Mouse (Mus musculus) heart, embryonic 16.5 days (tissue): ENCODE data around the gene Sun2. TPM values are rescaled to one million over a fixed set of nuclear protein-coding genes. Genes with fewer than 3 reads are reported as not detected.

Experiments used
- ATAC-seq: fragments of 200-750 bp; cut with Nextera tagmentation; replicated peaks from 2 replicates; pipeline ENCODE4 v1.8.0; 2017; ENCODE audit warnings: moderate number of reproducible peaks; ENCODE audit not compliant: insufficient read depth, low FRiP score; ENCODE audit errors: extremely low read depth
- H3K27ac ChIP-seq: fragments of 300-500 bp; sonication (generic); 2 replicates; pipeline ENCODE4 v1.5.1; 2014; ENCODE audit warnings: mild to moderate bottlenecking, low read length, control low read depth, moderate library complexity
- H3K27me3 ChIP-seq: fragments of 300-500 bp; sonication (generic); 2 replicates; pipeline ENCODE4 v1.6.1; 2014; ENCODE audit warnings: low read length, mixed read lengths; ENCODE audit not compliant: control insufficient read depth, insufficient read depth
- H3K36me3 ChIP-seq: fragments of 300-500 bp; sonication (generic); 2 replicates; pipeline ENCODE4 v1.6.1; 2014; ENCODE audit not compliant: control insufficient read depth, insufficient read depth
- H3K4me1 ChIP-seq: fragments of 300-500 bp; sonication (generic); 2 replicates; pipeline ENCODE4 v1.6.1; 2014; ENCODE audit warnings: low read length, mixed read lengths; ENCODE audit not compliant: control insufficient read depth, insufficient read depth
- H3K4me2 ChIP-seq: fragments of 300-500 bp; sonication (generic); 2 replicates; pipeline ENCODE4 v1.6.1; 2014; ENCODE audit warnings: low read depth, mild to moderate bottlenecking, control low read depth, low read length
- H3K4me3 ChIP-seq: fragments of 300-500 bp; sonication (generic); 2 replicates; pipeline ENCODE4 v1.5.1; 2014; ENCODE audit warnings: mild to moderate bottlenecking, control low read depth, low read length
- H3K9ac ChIP-seq: fragments of 300-500 bp; sonication (generic); 2 replicates; pipeline ENCODE4 v1.6.1; 2014; ENCODE audit warnings: low read length, control low read depth
- H3K9me3 ChIP-seq: fragments of 300-500 bp; sonication (generic); replicated peaks from 2 replicates; pipeline ENCODE4 v1.6.1; 2016; ENCODE audit warnings: low read length; ENCODE audit not compliant: control insufficient read depth
- WGBS: fragments of 180-500 bp; shearing (Covaris S2); extraction: QIAGEN DNeasy Blood & Tissue Kit; methylation state at CpG from one replicate; pipeline ENCODE4 v1.1.7; 2014; 5-methylcytosine and 5-hydroxymethylcytosine counted together
- polyA plus RNA-seq: library from polyadenylated mRNA; unstranded; fragments of >200 nt; fragmentation: Nextera tagmentation; extraction: Ambion mirVana; gene quantifications from 2 replicates; pipeline ENCODE4 v1.2.1, GENCODE M21; 2015

The Sun2 gene
- polyA plus RNA-seq, 1 experiment from 2014 or later: 7.9 TPM

DNA sequence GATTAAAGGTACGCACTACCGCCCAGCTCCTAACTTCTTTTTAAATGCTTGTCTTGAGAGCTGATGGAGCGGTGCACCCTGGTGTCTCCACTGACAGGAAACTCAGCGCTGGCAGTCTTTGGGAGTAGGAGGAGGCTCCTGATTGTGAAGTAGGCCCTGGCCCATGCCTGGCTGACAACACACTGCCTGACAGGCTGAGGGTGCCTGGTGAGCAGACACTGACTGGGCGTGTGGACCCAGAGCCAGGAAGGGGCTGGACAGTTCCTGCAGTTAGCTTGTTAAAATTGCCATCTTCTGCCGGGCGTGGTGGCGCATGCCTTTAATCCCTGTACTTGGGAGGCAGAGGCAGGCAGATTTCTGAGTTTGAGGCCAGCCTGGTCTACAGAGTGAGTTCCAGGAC is 7.9 kb upstream of the Sun2 start:
- WGBS: 81% methylated on average over 8 of the region's 8 CpGs
- no peak for ATAC-seq
- H3K27ac ChIP-seq: no peak overlapping the region

DNA sequence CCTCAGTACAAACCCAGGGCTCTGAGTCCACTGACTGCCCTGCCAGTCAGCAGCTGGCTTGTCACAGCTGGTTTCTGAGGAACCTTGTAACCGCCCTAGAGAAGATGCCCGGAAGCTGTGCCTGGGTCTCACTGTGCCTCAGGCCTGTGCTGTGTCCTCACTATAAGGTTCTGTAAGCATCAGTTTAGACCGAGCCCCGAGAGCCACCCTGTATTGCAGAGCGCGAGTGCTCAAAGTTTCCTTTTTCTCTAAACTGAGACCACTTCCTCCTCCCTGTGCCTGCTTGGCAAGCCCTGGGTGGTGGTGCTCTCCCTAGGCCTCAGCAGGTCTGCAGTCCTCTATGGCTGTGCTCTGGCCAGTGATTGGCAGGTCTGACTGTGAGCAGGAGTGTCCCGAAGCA is 6.8 kb upstream of the Sun2 start:
- 85% methylated on average over 7 of the region's 7 CpGs for WGBS
- Histone ChIP-seq H3K27ac (no peak overlapping the region), H3K4me2 (no peak overlapping the region), H3K9ac (no peak overlapping the region), H3K4me3 (no peak overlapping the region), H3K4me1 (no peaks in the 10 kb centered on the region), H3K36me3 (no peaks in the 10 kb centered on the region), H3K9me3 (no peaks in the 10 kb centered on the region), H3K27me3 (no peaks in the 10 kb centered on the region)
- ATAC-seq: no peak

More for the DNA sequence above, 7.9 kb upstream of the Sun2 start:
- Histone ChIP-seq H3K9ac (no peak overlapping the region), H3K27me3 (no peaks in the 10 kb centered on the region), H3K4me2 (no peak overlapping the region), H3K4me1 (no peaks in the 10 kb centered on the region), H3K36me3 (no peaks in the 10 kb centered on the region), H3K4me3 (no peak overlapping the region), H3K9me3 (no peaks in the 10 kb centered on the region)

DNA sequence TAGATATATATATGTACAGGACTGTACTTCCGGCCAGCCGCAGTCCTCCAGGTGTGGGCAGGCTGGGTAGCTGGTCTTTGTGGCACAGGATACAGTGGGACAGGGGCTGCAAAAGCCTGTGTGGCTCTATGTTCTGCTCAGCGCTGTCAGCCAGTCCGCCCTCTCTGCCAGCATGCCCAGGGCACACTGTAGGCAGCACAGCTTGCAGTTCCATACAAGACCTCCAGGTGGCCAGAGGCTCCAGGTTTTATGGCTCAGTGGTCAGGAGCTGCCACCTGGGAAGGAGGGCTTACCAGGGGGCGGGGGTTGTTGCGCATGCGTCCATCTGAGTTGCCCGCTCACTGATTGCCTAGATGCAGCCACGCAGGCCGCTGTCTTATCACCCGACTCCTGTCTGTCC is 5.7 kb upstream of the Sun2 start:
- Histone ChIP-seq H3K27me3 (no peaks in the 10 kb centered on the region), H3K9ac (no peak overlapping the region), H3K4me3 (no peak overlapping the region), H3K36me3 (no peaks in the 10 kb centered on the region), H3K4me1 (peaks cover 2% of the 10 kb centered on the region; the same call in 1 of the 2 replicates), H3K9me3 (no peaks in the 10 kb centered on the region), H3K4me2 (no peak overlapping the region), H3K27ac (no peak overlapping the region)
- 53% methylated on average over 11 of the region's 11 CpGs for WGBS
- no peak for ATAC-seq

DNA sequence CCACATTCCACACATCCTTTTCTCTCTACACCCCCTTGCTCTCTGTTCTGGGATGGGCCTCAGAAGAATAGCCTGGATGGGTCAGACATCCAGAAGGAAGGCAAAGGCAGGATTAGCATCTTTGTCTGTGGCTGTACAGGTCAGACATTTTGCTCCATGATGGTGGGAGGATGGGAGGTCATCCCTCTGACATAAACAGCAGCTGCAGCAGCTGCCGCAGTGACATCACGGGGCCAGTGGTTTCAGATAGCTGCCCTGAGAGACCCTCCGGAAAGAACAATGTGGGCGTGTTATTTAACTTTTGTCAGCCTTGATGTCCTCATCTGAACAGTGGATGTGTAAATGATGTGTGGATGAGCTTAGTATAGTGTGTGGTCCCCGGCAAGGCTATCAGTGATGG is 3.5 kb upstream of the Sun2 start:
- ATAC-seq: no peak
- Histone ChIP-seq H3K27me3 (no peaks in the 10 kb centered on the region), H3K9ac (no peak overlapping the region), H3K4me2 (no peak overlapping the region), H3K27ac (no peak overlapping the region), H3K36me3 (no peaks in the 10 kb centered on the region), H3K9me3 (no peaks in the 10 kb centered on the region), H3K4me3 (no peak overlapping the region), H3K4me1 (peaks cover 12% of the 10 kb centered on the region)
- 77% methylated on average over 5 of the region's 5 CpGs for WGBS

DNA sequence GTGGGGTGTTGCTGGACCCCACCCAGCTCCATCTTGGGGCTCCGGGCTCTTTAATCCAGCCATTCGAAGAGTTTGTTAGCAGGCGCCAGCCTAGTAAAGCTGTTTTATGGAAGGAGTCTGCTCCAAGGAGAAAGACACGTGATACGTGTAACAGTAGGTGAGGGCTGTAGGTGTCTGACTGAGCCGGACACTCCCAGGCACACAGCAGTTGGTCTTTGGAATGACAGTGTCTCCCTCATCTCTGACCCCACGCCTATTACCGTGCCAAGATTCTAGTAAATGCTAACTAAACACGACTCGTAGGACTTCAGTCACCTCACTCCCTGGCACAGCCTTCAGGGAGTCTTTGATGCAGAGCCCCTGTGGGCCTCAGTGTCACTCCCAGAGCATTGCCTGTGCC is 3.0 kb upstream of the Sun2 start:
- Histone ChIP-seq H3K9ac (no peak overlapping the region), H3K4me1 (peaks cover 17% of the 10 kb centered on the region), H3K9me3 (no peaks in the 10 kb centered on the region), H3K4me2 (no peak overlapping the region), H3K36me3 (no peaks in the 10 kb centered on the region), H3K27me3 (no peaks in the 10 kb centered on the region), H3K4me3 (no peak overlapping the region), H3K27ac (no peak overlapping the region)
- no peak for ATAC-seq
- WGBS: 83% methylated on average over 10 of the region's 10 CpGs

DNA sequence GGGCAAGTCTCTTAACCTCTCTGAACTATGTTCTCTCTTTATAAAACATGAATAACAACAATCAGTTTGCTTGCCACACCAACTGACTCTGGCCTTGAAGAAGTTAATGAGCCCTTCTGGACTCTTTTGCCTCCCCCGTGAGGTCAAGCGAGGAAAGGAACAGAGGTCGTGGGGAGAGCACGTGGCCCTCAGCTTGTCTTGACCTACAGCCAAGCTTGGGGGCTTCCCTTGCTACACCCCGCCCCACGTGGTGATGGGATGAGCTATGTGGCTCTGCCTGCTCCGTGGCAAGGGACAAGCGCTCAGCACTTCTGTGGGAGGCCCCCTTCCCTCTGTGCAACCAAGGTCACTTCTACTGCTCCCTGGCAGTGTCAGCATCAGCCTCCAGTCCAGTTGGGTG is 2.4 kb upstream of the Sun2 start:
- no peaks in the 10 kb centered on the region for H3K27me3 ChIP-seq
- H3K4me2 ChIP-seq: no peak overlapping the region
- H3K36me3 ChIP-seq: no peaks in the 10 kb centered on the region
- peaks cover 23% of the 10 kb centered on the region for H3K4me1 ChIP-seq
- ATAC-seq: no peak
- H3K4me3 ChIP-seq: no peak overlapping the region
- no peak overlapping the region for H3K27ac ChIP-seq
- H3K9ac ChIP-seq: no peak overlapping the region
- WGBS: 63% methylated on average over 8 of the region's 8 CpGs
- no peaks in the 10 kb centered on the region for H3K9me3 ChIP-seq

DNA sequence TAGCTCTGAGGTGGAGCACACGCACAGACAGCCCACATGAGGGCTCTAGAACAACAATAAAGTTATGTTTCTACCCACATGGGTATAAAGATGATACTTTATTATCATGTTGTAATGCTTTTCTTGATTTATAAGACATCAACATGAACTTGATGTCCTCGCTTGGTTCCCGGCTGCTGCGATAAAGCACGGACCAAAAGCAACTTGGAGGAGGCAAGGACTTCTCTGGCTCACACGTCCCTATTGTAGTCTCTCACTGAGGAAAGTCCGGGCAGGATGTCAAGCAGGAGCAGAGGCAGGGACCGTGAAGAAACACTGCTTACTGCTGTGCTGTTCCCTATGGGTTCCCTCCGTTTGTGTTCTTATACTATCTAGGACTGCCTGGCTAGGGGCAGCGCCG is 1.7 kb upstream of the Sun2 start:
- H3K27ac ChIP-seq: no peak overlapping the region
- H3K4me1 ChIP-seq: peaks cover 30% of the 10 kb centered on the region

DNA sequence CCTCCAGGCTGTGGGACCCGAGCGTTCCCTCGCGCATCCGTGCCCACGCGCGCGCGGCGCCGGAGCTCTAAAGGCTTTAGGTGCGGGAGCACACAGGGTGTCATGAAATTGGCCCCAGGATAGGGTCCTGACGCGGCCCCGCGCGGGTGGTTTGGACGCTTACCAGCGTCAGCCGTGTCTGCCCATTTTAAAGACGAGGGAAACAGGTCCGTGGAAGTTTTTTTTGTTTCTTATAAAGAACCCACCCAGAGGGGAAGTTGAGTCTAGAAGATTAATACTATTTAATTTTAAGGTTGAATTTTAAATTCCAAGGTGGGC is 329 bp upstream of the Sun2 start:
- Histone ChIP-seq H3K27ac (peak overlapping the region; percentile 8; the same call in 1 of the 2 replicates), H3K4me1 (peaks cover 34% of the 10 kb centered on the region), H3K27me3 (no peaks in the 10 kb centered on the region), H3K9me3 (no peaks in the 10 kb centered on the region), H3K4me2 (peak overlapping the region; percentile 80), H3K9ac (peak overlapping the region; percentile 82), H3K36me3 (peaks cover 9% of the 10 kb centered on the region), H3K4me3 (peak overlapping the region; percentile 69)
- WGBS: 0% methylated on average over 23 of the region's 23 CpGs
- ATAC-seq: peak; percentile 4; the same call in 1 of the 2 replicates

More for the DNA sequence above, 1.7 kb upstream of the Sun2 start:
- H3K9me3 ChIP-seq: no peaks in the 10 kb centered on the region
- no peak overlapping the region for H3K4me3 ChIP-seq
- ATAC-seq: no peak
- no peak overlapping the region for H3K9ac ChIP-seq
- no peak overlapping the region for H3K4me2 ChIP-seq
- 0 out of 2 replicates have a peak, but pooled peaks cover under 1% of the 10 kb centered on the region for H3K36me3 ChIP-seq
- 92% methylated on average over 11 of the region's 11 CpGs for WGBS
- H3K27me3 ChIP-seq: no peaks in the 10 kb centered on the region

DNA sequence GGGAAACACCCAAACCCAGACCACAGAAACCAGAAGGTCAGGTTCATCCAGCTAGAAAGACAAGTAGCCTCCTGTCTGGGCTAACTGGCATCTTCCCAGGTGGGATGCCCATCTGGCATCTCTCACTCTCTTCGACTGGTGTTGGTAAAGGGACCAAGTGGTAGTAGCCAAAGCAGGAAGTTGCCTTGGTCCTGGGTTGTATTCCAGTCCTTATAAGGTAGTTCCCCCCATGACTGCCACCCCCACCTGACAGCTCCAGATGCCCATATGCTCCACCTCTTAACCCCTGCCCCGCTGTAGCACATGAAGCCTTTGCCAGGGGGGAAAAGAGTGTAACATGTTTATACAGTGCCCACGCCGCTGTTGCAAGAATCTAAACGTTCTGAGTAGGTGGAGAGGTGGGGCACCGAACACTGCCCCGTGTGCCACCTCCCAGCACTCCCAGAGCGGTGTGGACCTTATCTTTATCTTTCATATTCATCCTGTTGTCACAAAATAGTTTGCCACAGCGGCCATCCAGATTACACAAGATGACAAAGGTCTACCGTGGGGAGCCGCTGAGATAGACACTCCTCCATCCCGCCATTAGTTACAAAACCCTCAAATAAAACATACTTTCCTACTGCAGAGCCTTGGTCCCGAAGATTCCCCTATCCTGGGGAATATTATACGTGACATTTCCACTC is 1.0 kb downstream of the Sun2 start:
- Histone ChIP-seq H3K4me3 (peak overlapping the region; percentile 69), H3K9ac (peak overlapping the region; percentile 82), H3K27ac (peak overlapping the region; percentile 90), H3K36me3 (peaks cover 23% of the 10 kb centered on the region), H3K9me3 (no peaks in the 10 kb centered on the region), H3K4me1 (peaks cover 34% of the 10 kb centered on the region), H3K4me2 (peak overlapping the region; percentile 83), H3K27me3 (no peaks in the 10 kb centered on the region)
- ATAC-seq: 0 out of 2 replicates have a peak, but pooled peaks have one; percentile 23
- WGBS: 7% methylated on average over 14 of the region's 14 CpGs
